Mouse (Mus musculus): Measurements from ENCODE around the gene Rab14. TPM values are rescaled to one million over a fixed set of nuclear protein-coding genes. Genes with fewer than 3 reads are reported as not detected.
A peak's percentile ranks its signal among the peaks of the same experiment; 100 is the strongest.

Rab14 gene
- polyA plus RNA-seq, 1 experiment, result 170 TPM

DNA sequence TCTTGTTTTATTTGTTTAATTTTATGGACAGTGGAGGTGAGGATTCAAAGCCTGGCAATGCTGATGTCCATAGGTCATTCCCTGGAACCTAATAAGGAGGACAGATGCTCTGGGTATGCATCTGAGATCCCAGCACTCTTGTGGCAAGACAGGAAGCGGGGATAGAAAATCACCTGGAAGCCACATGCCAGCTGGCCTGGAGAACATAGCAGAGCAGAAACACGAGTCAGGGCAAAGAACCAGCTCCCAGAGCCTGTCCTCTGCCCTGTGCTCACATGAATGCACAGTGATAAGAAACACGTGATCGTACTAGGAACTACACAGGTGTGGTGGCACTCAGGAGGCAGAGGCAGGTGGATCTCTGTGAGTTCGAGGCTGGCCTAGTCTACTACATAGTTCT is 34.1 kb downstream of the Rab14 start:
- no peak for TF ChIP-seq POLR2A (IDR thresholded peaks at IDR 0.05; ENCODE audit: low read depth, low read length)
- Histone ChIP-seq H3K4me1 (ENCODE audit: control insufficient read depth, insufficient read depth, low read length) (peaks cover 11% of the 10 kb centered on the region), H3K36me3 (ENCODE audit: control insufficient read depth, insufficient read depth, low read length) (no peaks in the 10 kb centered on the region; the same call in 1 of the 2 replicates), H3K4me3 (ENCODE audit: insufficient read depth, low read depth, low read length) (no peak overlapping the region), H3K27me3 (replicated peaks; ENCODE audit: control insufficient read depth, insufficient read depth, low read length) (no peaks in the 10 kb centered on the region), H3K27ac (ENCODE audit: insufficient read depth, low read depth, low read length) (no peak overlapping the region)
- DNase-seq, result no peak
- WGBS, result 91% methylated on average over 5 of the region's 5 CpGs

GRCm38 (mm10) chr2:35165416-35165815 is 35.5 kb downstream of the Rab14 start:
- H3K36me3 ChIP-seq (ENCODE audit: control insufficient read depth, insufficient read depth, low read length), result no peaks in the 10 kb centered on the region; the same call in 1 of the 2 replicates

DNA sequence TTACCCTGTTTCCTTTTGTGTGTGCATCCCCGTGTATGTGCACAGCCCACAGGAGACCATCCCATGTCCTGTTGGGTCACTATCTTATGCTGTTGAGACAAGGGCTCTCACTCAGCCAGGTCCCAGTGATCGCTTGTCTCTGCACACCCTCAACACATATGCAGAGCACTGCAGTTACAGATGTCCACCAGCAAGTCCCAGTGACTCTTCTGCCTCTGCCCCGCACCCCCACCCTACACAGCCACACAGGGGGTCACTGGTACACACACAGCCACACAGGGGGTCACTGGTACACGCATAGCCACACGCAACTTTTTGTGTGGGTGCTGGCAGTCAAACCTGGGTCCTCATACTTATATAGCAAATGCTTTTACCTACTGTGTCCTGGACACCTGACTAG is 37.5 kb downstream of the Rab14 start:
- TF ChIP-seq POLR2A (IDR thresholded peaks at IDR 0.05; ENCODE audit: low read depth, low read length) (no peak), CTCF (conservative IDR thresholded peaks at IDR 0.05; ENCODE audit: insufficient read depth, insufficient read length, low read depth, low read length) (no peak)
- Histone ChIP-seq H3K4me3 (ENCODE audit: insufficient read depth, low read depth, low read length) (no peak overlapping the region), H3K4me1 (ENCODE audit: control insufficient read depth, insufficient read depth, low read length) (no peaks in the 10 kb centered on the region), H3K27me3 (replicated peaks; ENCODE audit: control insufficient read depth, insufficient read depth, low read length) (no peaks in the 10 kb centered on the region), H3K27ac (ENCODE audit: insufficient read depth, low read depth, low read length) (no peak overlapping the region), H3K36me3 (ENCODE audit: control insufficient read depth, insufficient read depth, low read length) (no peaks in the 10 kb centered on the region; the same call in 1 of the 2 replicates)
- 92% methylated on average over 5 of the region's 5 CpGs for WGBS
- DNase-seq, result no peak

More at GRCm38 (mm10) chr2:35165416-35165815, 35.5 kb downstream of the Rab14 start:
- Histone ChIP-seq H3K27me3 (replicated peaks; ENCODE audit: control insufficient read depth, insufficient read depth, low read length) (no peaks in the 10 kb centered on the region), H3K27ac (ENCODE audit: insufficient read depth, low read depth, low read length) (no peak overlapping the region), H3K4me1 (ENCODE audit: control insufficient read depth, insufficient read depth, low read length) (no peaks in the 10 kb centered on the region), H3K4me3 (ENCODE audit: insufficient read depth, low read depth, low read length) (no peak overlapping the region)
- WGBS, result 93% methylated on average over 13 of the region's 13 CpGs
- no peak for DNase-seq
- TF ChIP-seq CTCF (conservative IDR thresholded peaks at IDR 0.05; ENCODE audit: insufficient read depth, insufficient read length, low read depth, low read length) (no peak), POLR2A (IDR thresholded peaks at IDR 0.05; ENCODE audit: low read depth, low read length) (no peak)

DNA sequence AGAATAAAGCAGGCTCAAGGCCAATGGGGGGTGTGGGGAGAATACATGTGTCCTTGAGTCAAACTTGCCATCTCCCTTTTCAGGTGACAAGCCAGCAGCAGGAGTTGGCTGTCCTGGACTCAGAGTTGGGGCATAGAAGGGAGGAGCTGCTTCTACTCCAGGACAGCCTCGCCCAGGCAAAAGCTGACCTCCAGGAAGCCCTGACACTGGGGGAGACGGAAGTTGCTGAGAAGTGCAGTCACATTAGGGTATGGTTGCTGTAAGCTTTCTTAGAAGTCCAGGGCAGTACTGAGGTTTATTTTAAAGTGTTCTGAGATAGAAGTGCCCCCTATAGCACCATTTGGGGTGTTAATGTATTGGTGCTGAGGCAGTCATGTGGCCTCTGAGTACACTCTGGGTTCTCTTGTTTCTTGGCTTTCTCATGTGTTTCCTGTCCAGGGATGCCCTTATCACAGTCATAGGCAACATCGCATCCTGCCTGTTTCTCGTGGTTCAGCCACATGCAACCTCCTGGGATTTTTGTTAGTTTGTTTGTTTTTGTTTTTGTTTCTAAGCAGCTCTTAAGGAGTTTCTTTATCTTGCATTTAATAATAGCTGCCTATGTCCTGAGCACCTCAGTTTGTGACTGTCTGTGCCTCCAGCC is 39.0 kb downstream of the Rab14 start:
- no peak for DNase-seq
- TF ChIP-seq CTCF (conservative IDR thresholded peaks at IDR 0.05; ENCODE audit: insufficient read depth, insufficient read length, low read depth, low read length) (no peak), POLR2A (IDR thresholded peaks at IDR 0.05; ENCODE audit: low read depth, low read length) (no peak)
- 66% methylated on average over 4 of the region's 4 CpGs for WGBS
- Histone ChIP-seq H3K27me3 (replicated peaks; ENCODE audit: control insufficient read depth, insufficient read depth, low read length) (no peaks in the 10 kb centered on the region), H3K36me3 (ENCODE audit: control insufficient read depth, insufficient read depth, low read length) (no peaks in the 10 kb centered on the region; the same call in 1 of the 2 replicates), H3K4me3 (ENCODE audit: insufficient read depth, low read depth, low read length) (no peak overlapping the region), H3K27ac (ENCODE audit: insufficient read depth, low read depth, low read length) (no peak overlapping the region), H3K4me1 (ENCODE audit: control insufficient read depth, insufficient read depth, low read length) (no peaks in the 10 kb centered on the region)

- H3K27me3 ChIP-seq (replicated peaks; ENCODE audit: control insufficient read depth, insufficient read depth, low read length), result no peaks in the 10 kb centered on the region
- no peaks in the 10 kb centered on the region for H3K36me3 ChIP-seq (ENCODE audit: control insufficient read depth, insufficient read depth, low read length)
- H3K4me1 ChIP-seq (ENCODE audit: control insufficient read depth, insufficient read depth, low read length), result no peaks in the 10 kb centered on the region
- no peak overlapping the region for H3K27ac ChIP-seq (ENCODE audit: insufficient read depth, low read depth, low read length)
- H3K4me3 ChIP-seq (ENCODE audit: insufficient read depth, low read depth, low read length), result no peak overlapping the region
- no peak for TF ChIP-seq CTCF (conservative IDR thresholded peaks at IDR 0.05; ENCODE audit: insufficient read depth, insufficient read length, low read depth, low read length)
- TF ChIP-seq POLR2A (IDR thresholded peaks at IDR 0.05; ENCODE audit: low read depth, low read length), result no peak
- 43% methylated on average over 5 of the region's 5 CpGs for WGBS
- peak; percentile 30 for DNase-seq
These were observed 40.7 kb downstream of the Rab14 start for GRCm38 (mm10) chr2:35160206-35160605.

GRCm38 (mm10) chr2:35158358-35158757 is 42.6 kb downstream of the Rab14 start:
- Histone ChIP-seq H3K36me3 (ENCODE audit: control insufficient read depth, insufficient read depth, low read length) (no peaks in the 10 kb centered on the region; the same call in 1 of the 2 replicates), H3K4me3 (ENCODE audit: insufficient read depth, low read depth, low read length) (no peak overlapping the region), H3K4me1 (ENCODE audit: control insufficient read depth, insufficient read depth, low read length) (no peaks in the 10 kb centered on the region), H3K27ac (ENCODE audit: insufficient read depth, low read depth, low read length) (no peak overlapping the region), H3K27me3 (replicated peaks; ENCODE audit: control insufficient read depth, insufficient read depth, low read length) (no peaks in the 10 kb centered on the region)
- 72% methylated on average over 3 of the region's 3 CpGs for WGBS
- no peak for DNase-seq
- no peak for TF ChIP-seq POLR2A (IDR thresholded peaks at IDR 0.05; ENCODE audit: low read depth, low read length)
- no peak for TF ChIP-seq CTCF (conservative IDR thresholded peaks at IDR 0.05; ENCODE audit: insufficient read depth, insufficient read length, low read depth, low read length)

DNA sequence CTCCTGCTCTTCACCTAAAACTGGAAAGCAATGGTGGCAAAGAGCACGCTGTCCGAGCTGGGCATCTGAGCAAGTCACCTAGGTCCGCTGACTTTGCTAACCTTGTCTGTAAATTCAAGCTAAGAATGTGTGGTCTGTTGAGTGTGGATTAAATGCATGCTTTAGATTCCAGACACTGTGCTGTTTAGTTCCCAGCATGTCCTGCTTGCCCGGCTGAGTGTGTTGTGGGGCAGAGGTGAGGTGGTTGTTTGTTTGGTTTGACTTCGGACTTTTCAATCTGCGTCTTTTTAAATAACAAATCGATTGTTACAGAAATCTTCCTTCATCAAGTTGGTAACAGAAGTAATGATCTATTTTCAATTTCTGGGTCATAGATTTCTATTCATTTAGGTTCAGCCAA is 43.1 kb downstream of the Rab14 start:
- no peak for DNase-seq
- Histone ChIP-seq H3K27me3 (replicated peaks; ENCODE audit: control insufficient read depth, insufficient read depth, low read length) (no peaks in the 10 kb centered on the region), H3K4me3 (ENCODE audit: insufficient read depth, low read depth, low read length) (no peak overlapping the region), H3K27ac (ENCODE audit: insufficient read depth, low read depth, low read length) (no peak overlapping the region), H3K4me1 (ENCODE audit: control insufficient read depth, insufficient read depth, low read length) (no peaks in the 10 kb centered on the region), H3K36me3 (ENCODE audit: control insufficient read depth, insufficient read depth, low read length) (no peaks in the 10 kb centered on the region; the same call in 1 of the 2 replicates)
- 75% methylated on average over 7 of the region's 7 CpGs for WGBS
- TF ChIP-seq CTCF (conservative IDR thresholded peaks at IDR 0.05; ENCODE audit: insufficient read depth, insufficient read length, low read depth, low read length) (no peak), POLR2A (IDR thresholded peaks at IDR 0.05; ENCODE audit: low read depth, low read length) (no peak)

All from kidney, adult 2 months (tissue).